Mouse (Mus musculus) retina, adult 2 months (tissue): ENCODE results near the gene Rnasel.
"Not testable (repeated sequence)": the region's sequence is repeated elsewhere in the genome, so short reads cannot be mapped to it uniquely, and the experiment has no call there.

Experiments
- DNase-seq: peaks from one replicate; pipeline ENCODE4 v3.0.0-alpha.2; 2012; ENCODE audit warnings: low read depth, low spot score

Rnasel gene

DNA sequence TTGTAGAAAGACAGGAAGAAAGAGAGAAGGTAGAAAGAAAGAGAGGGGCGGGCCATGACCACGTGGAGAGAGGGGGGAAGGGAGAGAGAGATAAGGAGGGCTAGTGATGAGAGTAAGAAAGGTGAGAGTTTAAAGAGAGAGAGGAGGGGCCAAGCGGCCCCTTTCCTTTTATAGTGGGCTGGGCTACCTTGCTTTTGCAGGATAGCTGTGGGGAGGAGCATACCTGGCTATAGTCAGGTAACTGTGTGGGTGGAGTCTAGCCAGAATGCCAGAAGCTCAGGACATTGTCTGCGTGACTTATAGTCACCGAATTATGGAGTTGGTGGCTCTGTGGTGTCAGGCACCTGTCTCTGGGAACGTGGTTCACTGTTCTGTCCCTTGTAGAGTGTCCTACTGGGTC lies 20.3 kb downstream of the Rnasel start:
- not testable (repeated sequence) for DNase-seq

- DNase-seq: no peak
Measured at GRCm38 (mm10) chr1:153769998-153770775, 21.0 kb downstream of the Rnasel start.

GRCm38 (mm10) chr1:153770776-153771167 lies 21.5 kb downstream of the Rnasel start:
- no peak for DNase-seq

- DNase-seq: no peak
Measured at GRCm38 (mm10) chr1:153775174-153775573, 25.9 kb downstream of the Rnasel start.

DNA sequence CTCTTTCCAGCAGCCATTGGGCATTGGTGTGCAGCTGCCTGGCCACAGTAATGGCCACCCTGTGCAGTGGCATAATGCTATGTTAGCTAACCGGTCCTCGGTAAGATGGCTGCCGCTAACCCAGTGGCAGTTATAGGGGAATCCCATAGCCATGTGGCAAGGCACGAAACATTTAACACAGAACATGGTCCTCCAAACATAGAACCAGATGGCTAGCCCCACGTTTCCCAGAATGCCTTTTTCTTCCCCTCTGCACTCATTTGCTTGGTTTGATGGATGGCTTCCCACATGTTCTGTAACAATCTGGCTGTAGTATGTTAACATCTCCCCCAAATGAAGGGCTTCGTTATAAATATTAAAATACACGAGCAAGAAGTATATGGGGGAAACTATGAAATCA lies 27.0 kb downstream of the Rnasel start:
- DNase-seq: no peak

GRCm38 (mm10) chr1:153778205-153778604 lies 29.0 kb downstream of the Rnasel start:
- DNase-seq: no peak

- DNase-seq: no peak
Measured at GRCm38 (mm10) chr1:153783339-153783738, 34.1 kb downstream of the Rnasel start.

- no peak for DNase-seq
Measured at GRCm38 (mm10) chr1:153785608-153786007, 36.4 kb downstream of the Rnasel start.

DNA sequence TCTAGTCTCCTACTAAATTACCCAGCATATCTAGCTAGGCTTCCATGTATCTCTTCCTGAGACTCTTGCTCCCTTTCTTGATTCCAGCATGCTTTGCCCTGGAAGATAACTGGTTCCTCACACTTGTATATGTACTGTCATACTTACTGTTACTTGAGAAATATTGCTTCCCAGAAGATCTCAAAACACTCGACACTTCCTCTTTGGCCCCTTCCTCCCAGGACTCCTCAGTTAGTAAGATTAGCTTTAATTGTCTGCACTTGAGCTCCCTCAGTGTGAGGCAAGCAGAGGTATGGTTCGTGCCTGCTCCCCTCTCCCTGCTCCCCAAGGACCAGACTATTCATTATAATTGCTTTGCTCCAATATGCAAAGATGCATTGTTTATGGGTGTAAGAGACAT lies 41.5 kb downstream of the Rnasel start:
- DNase-seq: no peak

DNA sequence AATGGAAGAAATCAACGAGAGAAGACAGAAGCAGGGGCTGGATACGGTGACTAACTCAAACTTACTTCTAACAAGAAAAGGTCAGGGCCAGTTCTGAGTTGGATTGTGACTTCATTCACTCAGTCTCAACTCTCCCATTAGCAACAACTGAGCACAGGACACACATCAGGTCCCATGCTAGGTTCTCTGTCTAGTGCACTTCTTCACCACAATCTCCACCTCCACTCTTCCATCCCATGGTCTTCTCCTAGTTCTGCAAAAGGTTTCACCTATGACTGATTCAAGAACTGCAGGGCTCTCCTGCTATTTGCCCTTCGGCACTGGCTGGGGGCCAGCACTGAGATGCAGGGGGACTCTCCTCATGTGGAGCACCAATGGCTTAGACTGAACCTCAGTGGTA lies 45.0 kb downstream of the Rnasel start:
- DNase-seq: no peak

DNA sequence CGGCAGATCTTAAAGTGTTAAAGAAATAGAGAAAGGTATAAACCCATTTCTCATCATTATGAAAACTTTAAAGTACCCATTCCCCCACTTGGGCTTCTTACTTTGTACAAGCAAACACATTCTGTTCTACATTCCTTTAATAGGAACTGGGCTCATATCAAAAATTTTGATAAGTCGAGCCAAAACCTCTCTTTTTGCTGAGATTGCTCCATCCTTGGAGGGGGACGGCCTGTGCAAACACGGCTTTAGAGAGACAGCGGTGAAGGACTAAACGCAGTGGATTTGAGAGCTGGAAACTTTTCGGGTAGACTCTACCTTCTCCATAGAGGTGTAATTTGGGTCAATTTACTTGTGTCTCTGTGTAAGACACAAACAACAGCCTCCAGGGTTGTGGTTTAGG lies 53.5 kb downstream of the Rnasel start:
- no peak for DNase-seq

- DNase-seq: no peak
Measured at GRCm38 (mm10) chr1:153803530-153803929, 54.3 kb downstream of the Rnasel start.

- peak; percentile 25 for DNase-seq
Measured at GRCm38 (mm10) chr1:153807390-153807993, 58.3 kb downstream of the Rnasel start.
